Mouse (Mus musculus) embryonic facial prominence, embryonic 11.5 days (tissue): ENCODE measurements around the gene Aatf. TPM values are rescaled to one million over a fixed set of nuclear protein-coding genes. Genes with fewer than 3 reads are reported as not detected.

ENCODE experiments used
- ATAC-seq: fragments of 200-750 bp; cut with Nextera tagmentation; replicated peaks from 2 replicates; pipeline ENCODE4 v1.8.0; 2017; ENCODE audit warnings: low read depth; ENCODE audit not compliant: insufficient number of reproducible peaks, low FRiP score, low TSS enrichment
- DNase-seq: peaks from one replicate; pipeline ENCODE4 v3.0.0-alpha.2; 2015; ENCODE audit warnings: low spot score
- H3K27ac ChIP-seq: fragments of 300-500 bp; sonication (generic); replicated peaks from 2 replicates; pipeline ENCODE4 v1.5.1; 2014; ENCODE audit warnings: mild to moderate bottlenecking, low read depth, low read length, control low read depth
- H3K27me3 ChIP-seq: fragments of 300-500 bp; sonication (generic); 2 replicates; pipeline ENCODE4 v1.6.1; 2014; ENCODE audit warnings: mild to moderate bottlenecking, low read length, moderate library complexity, mixed read lengths; ENCODE audit not compliant: control insufficient read depth, insufficient read depth
- H3K36me3 ChIP-seq: fragments of 300-500 bp; sonication (generic); replicated peaks from 2 replicates; pipeline ENCODE4 v1.6.1; 2014; ENCODE audit warnings: low read depth, mild to moderate bottlenecking, low read length, moderate library complexity, mixed read lengths; ENCODE audit not compliant: control insufficient read depth, insufficient read depth
- H3K4me1 ChIP-seq: fragments of 300-500 bp; sonication (generic); 2 replicates; pipeline ENCODE4 v1.6.1; 2014; ENCODE audit warnings: low read length, mixed read lengths; ENCODE audit not compliant: control insufficient read depth, insufficient read depth
- H3K4me2 ChIP-seq: fragments of 300-500 bp; sonication (generic); 2 replicates; pipeline ENCODE4 v1.6.1; 2014; ENCODE audit warnings: low read depth, mild to moderate bottlenecking, control low read depth, low read length, moderate library complexity
- H3K4me3 ChIP-seq: fragments of 300-500 bp; sonication (generic); 2 replicates; pipeline ENCODE4 v1.5.1; 2014; ENCODE audit warnings: low read depth, low read length, control low read depth
- H3K9ac ChIP-seq: fragments of 300-500 bp; sonication (generic); replicated peaks from 2 replicates; pipeline ENCODE4 v1.6.1; 2014; ENCODE audit warnings: mild to moderate bottlenecking, control low read depth, low read length
- H3K9me3 ChIP-seq: fragments of 300-500 bp; sonication (generic); replicated peaks from 2 replicates; pipeline ENCODE4 v1.6.1; 2016; ENCODE audit warnings: mild to moderate bottlenecking, low read length, inconsistent platforms, mixed read lengths; ENCODE audit not compliant: control insufficient read depth
- WGBS: fragments of 180-500 bp; shearing (Covaris S2); extraction: QIAGEN DNeasy Blood & Tissue Kit; methylation state at CpG from one replicate; pipeline ENCODE4 v1.1.7; 2014; 5-methylcytosine and 5-hydroxymethylcytosine counted together
- polyA plus RNA-seq: library from polyadenylated mRNA; unstranded; fragments of >200 nt; fragmentation: Nextera tagmentation; extraction: Ambion mirVana; gene quantifications from 2 replicates; pipeline ENCODE4 v1.2.1, GENCODE M21; 2014

The Aatf gene
- polyA plus RNA-seq, 1 experiment from 2014 or later: 56.6 TPM

- Histone ChIP-seq H3K4me3 (peak overlapping the region; percentile 49), H3K4me2 (peak overlapping the region; percentile 88), H3K4me1 (peaks cover 7% of the 10 kb centered on the region), H3K36me3 (no peaks in the 10 kb centered on the region), H3K27ac (no peak overlapping the region), H3K27me3 (peaks cover 86% of the 10 kb centered on the region), H3K9me3 (no peaks in the 10 kb centered on the region), H3K9ac (no peak overlapping the region)
- no peak for ATAC-seq
- WGBS: under 1% methylated on average over 48 of the region's 48 CpGs
- DNase-seq: peak; percentile 44
These were observed 11.4 kb upstream of the Aatf start for GRCm38 (mm10) chr11:84524511-84525270.

- no peak overlapping the region for H3K4me2 ChIP-seq
- H3K27me3 ChIP-seq: peaks cover 86% of the 10 kb centered on the region
- under 1% methylated on average over 35 of the region's 35 CpGs for WGBS
- H3K9ac ChIP-seq: no peak overlapping the region
- ATAC-seq (no peak), DNase-seq (peak; percentile 29)
- H3K4me1 ChIP-seq: peaks cover 7% of the 10 kb centered on the region
- H3K9me3 ChIP-seq: no peaks in the 10 kb centered on the region
- no peak overlapping the region for H3K27ac ChIP-seq
- H3K36me3 ChIP-seq: no peaks in the 10 kb centered on the region
- H3K4me3 ChIP-seq: peak overlapping the region; percentile 49
These were observed 10.7 kb upstream of the Aatf start for GRCm38 (mm10) chr11:84523841-84524510.

GRCm38 (mm10) chr11:84523321-84523831, 10.1 kb upstream of the Aatf start:
- no peak overlapping the region for H3K4me2 ChIP-seq
- no peak for DNase-seq
- no peak overlapping the region for H3K27ac ChIP-seq
- WGBS: under 1% methylated on average over 16 of the region's 16 CpGs
- H3K36me3 ChIP-seq: no peaks in the 10 kb centered on the region
- H3K4me3 ChIP-seq: peak overlapping the region; percentile 49
- no peaks in the 10 kb centered on the region for H3K9me3 ChIP-seq
- H3K9ac ChIP-seq: no peak overlapping the region
- peaks cover 7% of the 10 kb centered on the region for H3K4me1 ChIP-seq
- peaks cover 85% of the 10 kb centered on the region for H3K27me3 ChIP-seq
- ATAC-seq: no peak

- DNase-seq (peak; percentile 43), ATAC-seq (no peak)
- peaks cover 7% of the 10 kb centered on the region for H3K4me1 ChIP-seq
- H3K4me2 ChIP-seq: no peak overlapping the region
- WGBS: under 1% methylated on average over 40 of the region's 40 CpGs
- H3K27me3 ChIP-seq: peaks cover 79% of the 10 kb centered on the region
- H3K9ac ChIP-seq: no peak overlapping the region
- H3K36me3 ChIP-seq: no peaks in the 10 kb centered on the region
- no peak overlapping the region for H3K27ac ChIP-seq
- peak overlapping the region; percentile 49 for H3K4me3 ChIP-seq
- no peaks in the 10 kb centered on the region for H3K9me3 ChIP-seq
These were observed 9.4 kb upstream of the Aatf start for GRCm38 (mm10) chr11:84522577-84523320.

GRCm38 (mm10) chr11:84521751-84522299, 8.5 kb upstream of the Aatf start:
- H3K27ac ChIP-seq: no peak overlapping the region
- no peaks in the 10 kb centered on the region for H3K36me3 ChIP-seq
- no peak overlapping the region for H3K4me3 ChIP-seq
- no peak overlapping the region for H3K9ac ChIP-seq
- DNase-seq (peak; percentile 5), ATAC-seq (no peak)
- no peaks in the 10 kb centered on the region for H3K9me3 ChIP-seq
- H3K4me2 ChIP-seq: no peak overlapping the region
- peaks cover 74% of the 10 kb centered on the region for H3K27me3 ChIP-seq
- H3K4me1 ChIP-seq: peaks cover 7% of the 10 kb centered on the region
- 7% methylated on average over 24 of the region's 24 CpGs for WGBS

- H3K27me3 ChIP-seq: peaks cover 74% of the 10 kb centered on the region
- H3K4me2 ChIP-seq: no peak overlapping the region
- H3K4me3 ChIP-seq: no peak overlapping the region
- peaks cover 5% of the 10 kb centered on the region for H3K4me1 ChIP-seq
- H3K36me3 ChIP-seq: no peaks in the 10 kb centered on the region
- H3K9ac ChIP-seq: no peak overlapping the region
- no peaks in the 10 kb centered on the region for H3K9me3 ChIP-seq
- no peak overlapping the region for H3K27ac ChIP-seq
- ATAC-seq: no peak
- WGBS: 7% methylated on average over 3 of the region's 3 CpGs
- peak; percentile 3 for DNase-seq
These were observed 7.7 kb upstream of the Aatf start for GRCm38 (mm10) chr11:84521071-84521390.

- Histone ChIP-seq H3K4me3 (no peak overlapping the region), H3K36me3 (no peaks in the 10 kb centered on the region), H3K4me2 (no peak overlapping the region), H3K4me1 (peaks cover 3% of the 10 kb centered on the region; the same call in 1 of the 2 replicates), H3K27ac (no peak overlapping the region), H3K27me3 (peaks cover 75% of the 10 kb centered on the region), H3K9me3 (no peaks in the 10 kb centered on the region), H3K9ac (no peak overlapping the region)
- DNase-seq: peak; percentile 14
- ATAC-seq: no peak
- WGBS: 2% methylated on average over 31 of the region's 31 CpGs
These were observed 7.1 kb upstream of the Aatf start for GRCm38 (mm10) chr11:84520269-84521070.
